Mouse (Mus musculus) frontal cortex, postnatal 14 days (tissue): ENCODE results near the gene Nemp2.
"Not testable (repeated sequence)": the region's sequence is repeated elsewhere in the genome, so short reads cannot be mapped to it uniquely, and the experiment has no call there.

Source experiments
- DNase-seq, 2 experiments: peaks; one replicate each; pipeline ENCODE4 v3.0.0; 2022; ENCODE audit warnings: low spot score in 2 of 2

The Nemp2 gene

DNA sequence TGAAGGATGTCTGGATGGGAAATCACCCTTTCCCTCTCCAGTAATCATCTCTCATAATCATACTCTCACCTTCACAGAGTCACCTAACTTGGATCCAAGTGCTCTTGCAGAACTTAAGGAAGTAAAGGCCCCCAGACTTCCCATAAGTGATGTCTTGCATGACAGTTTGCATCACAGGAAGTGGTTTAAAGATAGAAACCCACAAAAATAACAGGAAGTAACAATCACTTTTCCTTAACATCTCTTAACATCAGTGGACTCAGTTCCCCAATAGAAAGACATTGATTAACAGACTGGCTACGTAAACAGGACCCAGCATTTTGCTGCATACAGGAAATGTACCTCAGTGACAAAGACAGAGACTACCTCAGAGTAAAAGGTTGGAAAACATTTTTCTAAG lies 22.9 kb downstream of the Nemp2 start:
- no peak for DNase-seq

DNA sequence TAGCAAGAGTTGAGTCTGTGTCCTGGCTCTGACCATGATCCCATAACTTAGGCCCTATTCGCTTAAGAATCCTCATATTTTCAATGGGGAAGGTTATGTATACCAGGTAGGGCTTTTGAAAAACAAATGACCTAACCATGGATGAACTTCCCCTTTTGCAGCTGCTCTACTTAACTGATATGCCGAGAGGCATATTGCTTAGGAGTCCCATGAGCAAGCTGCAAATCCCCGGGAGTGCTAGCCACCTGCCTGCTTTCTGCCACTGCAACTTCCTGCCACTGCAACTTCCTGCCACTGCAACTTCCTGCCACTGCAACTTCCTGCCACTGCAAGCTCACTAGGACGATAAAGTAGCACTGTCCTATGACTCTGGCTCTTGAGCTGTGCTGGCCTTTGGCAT lies 24.6 kb downstream of the Nemp2 start:
- no peak for DNase-seq

DNA sequence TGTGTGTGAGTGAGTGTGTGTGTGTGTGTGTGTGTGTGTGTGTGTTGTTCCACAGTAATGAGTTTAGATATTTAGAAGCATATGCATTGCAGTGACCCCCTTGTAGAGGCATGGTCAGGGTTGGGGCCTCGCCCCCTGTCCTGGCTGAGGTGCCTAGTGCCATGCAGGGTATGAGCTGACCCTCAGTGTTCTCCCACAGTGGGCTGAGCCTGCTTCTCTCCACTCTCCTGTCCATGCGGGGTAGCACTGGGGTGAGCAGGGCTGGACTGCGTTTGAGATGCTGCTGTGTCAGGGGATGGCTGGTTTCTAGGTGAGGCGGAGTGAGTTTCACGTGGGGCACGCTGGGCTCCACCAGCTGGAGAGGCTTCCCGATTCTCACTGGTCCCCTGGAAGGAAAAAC lies 27.7 kb downstream of the Nemp2 start:
- no peak for DNase-seq

DNA sequence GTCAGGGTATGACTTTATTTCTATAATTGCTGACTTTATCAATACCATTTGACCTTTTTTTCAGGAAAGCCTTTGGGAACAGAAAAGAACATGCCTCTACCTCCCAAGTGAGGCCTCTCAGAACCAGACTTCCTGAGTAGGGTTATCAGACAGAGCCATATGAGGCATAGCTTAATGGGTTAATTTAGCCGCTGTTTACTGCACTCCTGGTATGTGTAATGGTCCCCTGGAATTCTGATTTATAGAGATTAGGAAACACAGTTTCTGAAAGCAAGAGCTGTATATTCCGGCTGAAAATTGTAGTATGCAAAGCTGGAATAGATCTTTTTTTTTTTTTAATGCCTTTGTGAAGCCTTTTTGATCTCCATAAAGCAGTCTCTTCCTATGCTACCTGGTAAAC lies 29.8 kb downstream of the Nemp2 start:
- no peak for DNase-seq

DNA sequence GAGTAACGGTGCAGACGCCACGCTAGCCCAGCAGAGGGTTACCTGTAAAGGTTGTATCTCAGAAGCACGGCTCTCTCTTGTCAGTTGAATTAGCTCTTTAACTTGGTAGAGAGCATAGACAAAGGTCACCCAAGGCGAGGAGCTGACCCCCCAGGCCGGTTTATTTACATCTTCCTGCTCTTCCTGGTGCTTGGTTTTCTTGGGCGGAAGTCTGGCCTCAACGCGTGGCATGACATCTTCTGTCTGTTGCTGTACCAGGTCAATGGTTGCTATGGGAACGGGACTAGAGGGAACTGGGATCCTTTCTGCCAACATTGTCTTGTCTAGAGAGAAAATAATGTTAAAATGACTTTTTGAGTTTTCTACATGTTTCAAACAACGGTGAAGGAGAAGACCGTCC lies 30.3 kb downstream of the Nemp2 start:
- DNase-seq: no peak

DNA sequence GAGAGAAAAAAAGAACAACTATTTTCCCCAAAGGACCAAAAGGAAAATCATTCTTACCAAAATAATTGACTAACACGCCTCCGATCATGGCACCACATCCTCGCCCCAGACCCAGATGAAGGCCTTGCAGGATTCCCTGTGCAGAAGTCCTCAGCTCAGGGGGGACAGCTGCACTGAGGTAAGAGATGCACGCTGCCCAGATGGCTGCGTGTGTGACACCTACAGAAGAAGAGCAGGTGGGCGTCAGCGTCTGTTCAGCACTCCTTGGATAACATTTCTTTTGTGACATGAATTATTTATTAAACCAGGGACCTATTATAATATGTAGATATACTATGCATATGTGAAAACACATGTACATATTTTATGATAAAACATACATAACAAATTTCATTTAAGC lies 32.7 kb downstream of the Nemp2 start:
- DNase-seq: no peak

DNA sequence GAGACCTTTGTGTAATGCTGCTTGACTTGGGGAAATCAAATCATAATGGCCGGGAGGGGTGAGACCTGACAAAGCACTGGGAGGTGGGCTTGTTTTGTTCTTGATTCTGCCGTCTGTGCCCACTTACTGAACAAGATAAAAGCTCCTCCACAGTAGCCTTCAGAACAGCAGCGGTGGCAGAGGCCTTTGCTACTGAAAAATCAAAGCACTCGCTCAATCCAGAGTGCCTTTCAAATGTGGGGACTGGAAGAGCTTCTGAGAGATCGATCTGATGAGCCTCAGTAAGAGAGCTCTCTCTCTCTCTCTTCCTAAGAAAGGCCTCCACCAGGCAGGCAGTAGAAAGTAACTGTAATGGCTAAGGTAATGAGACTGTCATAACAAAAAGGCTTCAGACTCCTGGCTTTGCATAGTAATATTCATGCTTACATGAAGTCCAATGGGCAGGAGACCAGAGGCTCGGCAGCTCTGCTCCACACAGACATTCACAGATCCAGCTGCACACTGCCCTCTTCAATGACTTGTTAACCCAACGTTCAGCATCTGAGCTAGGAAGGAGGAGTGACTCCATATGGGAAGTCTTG lies 38.3 kb downstream of the Nemp2 start:
- DNase-seq: no peak

DNA sequence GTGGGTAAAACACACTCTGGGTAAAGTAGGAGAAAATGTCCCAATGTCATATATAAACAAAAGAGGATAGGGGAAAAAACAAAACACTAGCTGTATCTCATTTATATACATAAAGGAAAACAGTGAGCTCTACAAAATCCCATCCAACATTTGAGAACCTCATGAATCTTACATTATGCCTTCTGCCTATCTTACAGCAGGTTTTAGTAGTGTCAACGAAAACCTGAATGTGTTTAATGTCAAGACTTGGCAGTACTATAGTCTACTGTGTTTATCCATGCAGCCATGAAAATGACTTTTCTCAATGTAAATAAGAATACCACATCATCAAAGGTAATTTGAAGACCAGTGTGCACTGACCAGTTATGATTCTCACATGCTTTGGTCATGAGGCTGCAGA lies 39.4 kb downstream of the Nemp2 start:
- DNase-seq: no peak

DNA sequence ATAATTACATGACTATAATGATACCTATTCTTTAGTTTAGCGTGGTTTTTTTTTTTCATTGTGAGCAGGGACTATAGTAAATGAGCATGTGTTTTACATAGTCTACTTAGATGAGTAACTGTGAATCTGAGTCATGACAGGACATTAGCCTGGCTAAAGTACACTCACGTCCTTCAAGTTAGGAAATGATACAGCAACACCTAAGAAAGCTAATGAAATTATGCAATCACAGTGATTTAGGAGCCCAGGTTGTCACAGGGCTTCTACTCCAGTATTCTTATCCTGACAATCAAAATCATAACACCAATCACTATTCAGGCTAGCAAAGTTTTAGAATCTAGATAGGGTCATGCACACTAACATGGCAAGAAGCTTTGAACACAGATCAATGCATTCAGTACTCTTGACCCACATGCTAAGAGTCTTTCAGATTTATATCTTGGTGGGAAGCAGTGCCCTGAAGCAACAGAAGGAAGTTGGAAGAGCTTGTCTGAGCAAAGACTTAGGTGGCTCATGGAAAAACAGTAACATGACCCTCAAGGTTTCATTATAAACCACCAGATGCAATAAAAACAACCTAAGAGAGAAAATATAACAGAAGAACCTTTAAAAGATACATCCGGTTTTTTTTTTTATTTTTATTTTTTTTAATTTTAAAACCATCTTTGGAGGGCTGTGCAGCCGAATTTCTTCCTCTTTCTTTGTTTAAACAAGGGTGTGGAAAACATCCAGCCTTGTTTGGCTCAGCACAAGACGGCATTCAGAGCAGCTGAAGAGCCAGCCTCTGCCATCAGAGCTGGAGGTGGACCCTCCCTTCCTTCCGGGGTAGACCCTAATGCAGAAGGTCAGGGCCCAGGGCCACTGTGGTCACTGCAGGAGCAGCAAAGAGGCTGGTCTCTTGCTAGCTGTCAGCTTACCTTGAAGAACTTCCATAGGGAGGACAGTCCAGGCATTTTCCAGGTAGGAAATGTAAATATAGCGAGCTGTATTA lies 45.4 kb downstream of the Nemp2 start:
- no peak for DNase-seq

DNA sequence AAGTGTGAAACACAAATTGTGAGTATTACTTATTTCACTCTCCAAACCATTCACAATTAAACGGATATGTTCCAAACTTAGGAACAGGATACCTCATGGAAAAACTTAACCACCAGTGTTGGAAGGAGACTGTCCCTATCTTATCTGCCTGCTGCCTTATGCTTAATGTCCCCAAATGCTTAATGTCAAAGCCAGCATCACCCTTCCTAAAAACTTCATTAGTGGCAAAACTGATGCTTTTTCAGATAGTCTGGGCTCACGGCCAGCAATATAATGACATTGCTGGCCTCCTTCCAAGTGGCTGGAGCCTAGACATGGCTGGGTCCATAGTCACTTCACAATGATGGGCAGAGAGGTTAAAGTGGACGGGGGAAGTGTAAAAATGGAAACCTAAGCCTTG lies 46.1 kb downstream of the Nemp2 start:
- no peak for DNase-seq

DNA sequence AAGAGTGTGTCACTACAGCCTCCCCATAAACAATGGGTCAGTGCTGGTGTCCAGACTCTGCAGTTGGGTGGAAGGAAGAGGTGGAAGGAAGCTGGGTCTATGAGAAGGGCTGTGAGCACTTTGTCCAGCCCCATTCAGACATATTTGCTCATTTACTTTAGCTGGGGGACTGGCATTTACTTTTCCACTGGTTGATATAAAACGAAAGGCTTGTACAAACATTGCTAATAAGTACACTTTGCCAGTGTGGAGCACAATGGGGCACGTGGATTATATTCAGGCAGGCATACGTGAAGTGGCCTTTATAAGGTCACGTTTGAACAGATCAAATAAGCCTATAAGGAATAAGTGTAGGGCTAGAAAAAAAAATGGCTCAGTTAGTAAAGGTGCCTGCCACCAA lies 53.0 kb downstream of the Nemp2 start:
- DNase-seq: no peak

DNA sequence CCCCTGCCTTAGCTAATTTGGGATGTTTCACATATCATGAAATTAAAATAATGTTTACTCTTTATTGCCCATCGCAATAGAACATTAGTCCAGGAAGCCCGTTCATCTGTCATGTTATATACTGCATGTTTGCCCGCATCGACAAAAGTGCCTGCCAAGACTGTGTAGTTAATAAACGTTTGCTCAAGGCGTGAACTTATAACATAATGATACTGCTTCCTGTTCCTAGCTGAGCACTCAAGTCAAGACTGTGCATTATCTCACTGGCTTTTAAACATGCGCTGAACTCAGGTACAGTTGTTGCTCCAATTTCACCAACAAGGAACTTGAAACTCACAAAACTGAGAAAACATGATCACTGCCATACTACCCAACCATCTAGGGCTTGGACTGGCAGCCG lies 57.1 kb downstream of the Nemp2 start:
- no peak for DNase-seq

DNA sequence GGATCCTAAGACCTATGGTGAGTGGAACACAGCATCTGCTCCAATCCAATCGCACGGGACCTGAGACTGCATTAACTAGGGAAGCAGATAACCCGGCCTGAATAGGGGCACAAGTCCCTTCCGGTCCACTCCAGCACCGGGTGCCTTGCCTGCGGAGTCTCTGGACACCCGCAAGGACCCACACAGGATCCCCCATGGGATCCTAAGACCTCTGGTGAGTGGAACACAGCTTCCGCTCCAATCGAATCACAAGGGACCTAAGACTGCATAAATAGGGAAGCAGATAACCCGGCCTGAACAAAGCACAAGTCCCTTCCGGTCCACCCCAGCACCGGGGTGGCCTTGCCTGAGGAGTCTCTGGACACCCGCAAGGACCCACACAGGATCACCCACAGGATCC lies 64.0 kb downstream of the Nemp2 start:
- not testable (repeated sequence) for DNase-seq
